Mouse (Mus musculus) midbrain, postnatal 0 days (tissue): Measurements from ENCODE around the gene Ugt1a8. TPM values are rescaled to one million over a fixed set of nuclear protein-coding genes. Genes with fewer than 3 reads are reported as not detected.

Source experiments
- ATAC-seq: fragments of 200-750 bp; cut with Nextera tagmentation; 2 replicates; pipeline ENCODE4 v1.8.0; 2017; ENCODE audit warnings: moderate number of reproducible peaks, mild to moderate bottlenecking, moderate TSS enrichment, moderate library complexity; ENCODE audit not compliant: low FRiP score
- DNase-seq: peaks from one replicate; pipeline ENCODE4 v3.0.0-alpha.2; 2015; ENCODE audit warnings: low spot score
- H3K27ac ChIP-seq: fragments of 300-500 bp; sonication (generic); 2 replicates; pipeline ENCODE4 v1.5.1; 2014; ENCODE audit warnings: low read depth, mild to moderate bottlenecking, low read length, mixed read lengths
- H3K27me3 ChIP-seq: fragments of 300-500 bp; sonication (generic); 2 replicates; pipeline ENCODE4 v1.6.1; 2014; ENCODE audit warnings: low read length, control low read depth, mixed read lengths; ENCODE audit not compliant: insufficient read depth
- H3K36me3 ChIP-seq: fragments of 300-500 bp; sonication (generic); 2 replicates; pipeline ENCODE4 v1.6.1; 2014; ENCODE audit warnings: low read length, control low read depth, mixed read lengths; ENCODE audit not compliant: insufficient read depth
- H3K4me1 ChIP-seq: fragments of 300-500 bp; sonication (generic); 2 replicates; pipeline ENCODE4 v1.6.1; 2014; ENCODE audit warnings: mild to moderate bottlenecking, control low read depth, antibody characterized with exemption, low read length, mixed read lengths; ENCODE audit not compliant: insufficient read depth
- H3K4me2 ChIP-seq: fragments of 300-500 bp; sonication (generic); 2 replicates; pipeline ENCODE4 v1.6.1; 2014; ENCODE audit warnings: low read depth, mild to moderate bottlenecking, low read length, mixed read lengths; ENCODE audit not compliant: poor library complexity, severe bottlenecking
- H3K4me3 ChIP-seq: fragments of 300-500 bp; sonication (generic); 2 replicates; pipeline ENCODE4 v1.5.1; 2014; ENCODE audit warnings: low read depth, mild to moderate bottlenecking, low read length, moderate library complexity
- H3K9ac ChIP-seq: fragments of 300-500 bp; sonication (generic); replicated peaks from 2 replicates; pipeline ENCODE4 v1.6.1; 2014; ENCODE audit warnings: mild to moderate bottlenecking, low read length, moderate library complexity, mixed read lengths; ENCODE audit not compliant: poor library complexity, severe bottlenecking
- H3K9me3 ChIP-seq: fragments of 300-500 bp; sonication (generic); 2 replicates; pipeline ENCODE4 v1.6.1; 2016; ENCODE audit warnings: low read length, control low read depth
- CTCF ChIP-seq: IDR thresholded peaks from 2 replicates; pipeline ENCODE4 v1.5.1; 2016; ENCODE audit warnings: antibody characterized with exemption, mild to moderate bottlenecking
- WGBS: fragments of 180-500 bp; shearing (Covaris S2); extraction: QIAGEN DNeasy Blood & Tissue Kit; methylation state at CpG from one replicate; pipeline ENCODE4 v1.1.7; 2014; 5-methylcytosine and 5-hydroxymethylcytosine counted together
- polyA plus RNA-seq: library from polyadenylated mRNA; unstranded; fragments of >200 nt; fragmentation: Nextera tagmentation; extraction: Ambion mirVana; gene quantifications from 2 replicates; pipeline ENCODE4 v1.2.1, GENCODE M21; 2015
- total RNA-seq: library from RNA; depleted of rRNA; stranded (reverse); fragments of >200 nt; gene quantifications from 2 replicates; pipeline ENCODE4 v1.2.3, GENCODE M21; 2014

Ugt1a8 gene
- total and polyA plus RNA-seq, 2 experiments from 2014 or later, result not detected

DNA sequence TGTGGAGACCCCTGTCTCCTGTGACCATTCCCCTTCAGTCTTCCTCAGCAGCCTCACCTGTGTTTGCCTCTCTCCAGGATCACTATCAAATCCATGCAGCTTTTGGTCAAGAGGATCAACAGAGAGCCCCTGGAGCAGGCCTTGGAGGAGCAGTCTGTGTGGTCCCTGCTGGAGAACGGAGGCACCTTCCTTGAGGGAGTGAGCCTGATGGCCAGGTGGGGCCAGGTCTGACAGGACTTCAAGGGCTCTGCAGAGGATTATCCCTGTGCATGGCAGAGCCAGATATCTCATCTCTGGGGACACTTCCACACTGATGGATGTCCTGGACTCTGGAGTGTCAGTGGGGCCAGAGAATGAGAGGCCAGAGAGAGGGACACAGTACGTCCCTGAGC is 167.8 kb downstream of the Ugt1a8 start:
- DNase-seq, result no peak
- H3K36me3 ChIP-seq, result peaks cover 13% of the 10 kb centered on the region
- WGBS, result 60% methylated on average over 2 of the region's 2 CpGs
- TF ChIP-seq CTCF, result no peak
- H3K4me1 ChIP-seq, result no peaks in the 10 kb centered on the region
- no peak overlapping the region for H3K4me2 ChIP-seq
- H3K4me3 ChIP-seq, result no peak overlapping the region
- H3K9ac ChIP-seq, result no peak overlapping the region
- H3K9me3 ChIP-seq, result peaks cover 82% of the 10 kb centered on the region
- no peaks in the 10 kb centered on the region for H3K27me3 ChIP-seq
- no peak for ATAC-seq
- no peak overlapping the region for H3K27ac ChIP-seq

DNA sequence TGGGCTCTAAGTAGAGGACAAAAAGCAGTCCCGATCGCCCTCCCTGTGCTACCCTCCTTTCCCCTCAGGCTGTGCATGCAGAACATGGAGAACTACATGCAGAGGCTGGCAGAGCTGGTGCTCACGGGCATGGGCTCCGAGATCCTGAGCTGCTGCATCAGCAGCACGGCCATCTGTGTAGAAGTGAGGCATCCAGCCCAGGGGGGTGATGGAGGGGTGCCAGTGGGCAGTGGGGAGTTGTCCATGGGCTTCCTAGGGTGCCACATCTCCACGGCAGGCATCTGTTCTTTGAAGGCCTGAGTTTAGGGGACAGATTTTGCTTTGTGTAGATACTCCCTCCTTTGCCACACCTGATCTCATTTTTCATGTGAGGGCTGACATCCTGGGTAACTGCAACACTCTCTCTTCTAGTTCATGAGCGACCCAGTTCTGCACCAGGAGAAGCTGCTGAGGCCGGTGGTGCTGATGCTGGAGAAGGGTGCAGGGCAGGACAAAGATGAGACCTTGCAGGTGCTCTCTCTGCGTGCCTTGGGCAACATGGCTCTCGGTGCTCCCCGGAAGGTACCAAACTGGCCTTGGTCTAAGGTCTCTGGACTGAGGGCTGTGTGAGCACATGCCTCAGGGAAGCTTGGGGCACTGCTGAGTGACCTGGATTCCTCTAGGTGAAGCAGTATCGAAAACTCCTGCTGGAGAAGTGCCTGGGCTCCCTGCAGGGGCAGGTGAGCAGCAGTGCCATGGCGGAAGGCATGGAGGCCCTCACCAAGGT is 168.6 kb downstream of the Ugt1a8 start:
- H3K36me3 ChIP-seq, result peaks cover 20% of the 10 kb centered on the region
- no peak for ATAC-seq
- H3K9ac ChIP-seq, result no peak overlapping the region
- H3K4me1 ChIP-seq, result no peaks in the 10 kb centered on the region
- no peak for DNase-seq
- H3K9me3 ChIP-seq, result peaks cover 74% of the 10 kb centered on the region
- no peak for TF ChIP-seq CTCF
- no peak overlapping the region for H3K27ac ChIP-seq
- no peak overlapping the region for H3K4me2 ChIP-seq
- no peaks in the 10 kb centered on the region for H3K27me3 ChIP-seq
- WGBS, result 80% methylated on average over 13 of the region's 13 CpGs
- no peak overlapping the region for H3K4me3 ChIP-seq

DNA sequence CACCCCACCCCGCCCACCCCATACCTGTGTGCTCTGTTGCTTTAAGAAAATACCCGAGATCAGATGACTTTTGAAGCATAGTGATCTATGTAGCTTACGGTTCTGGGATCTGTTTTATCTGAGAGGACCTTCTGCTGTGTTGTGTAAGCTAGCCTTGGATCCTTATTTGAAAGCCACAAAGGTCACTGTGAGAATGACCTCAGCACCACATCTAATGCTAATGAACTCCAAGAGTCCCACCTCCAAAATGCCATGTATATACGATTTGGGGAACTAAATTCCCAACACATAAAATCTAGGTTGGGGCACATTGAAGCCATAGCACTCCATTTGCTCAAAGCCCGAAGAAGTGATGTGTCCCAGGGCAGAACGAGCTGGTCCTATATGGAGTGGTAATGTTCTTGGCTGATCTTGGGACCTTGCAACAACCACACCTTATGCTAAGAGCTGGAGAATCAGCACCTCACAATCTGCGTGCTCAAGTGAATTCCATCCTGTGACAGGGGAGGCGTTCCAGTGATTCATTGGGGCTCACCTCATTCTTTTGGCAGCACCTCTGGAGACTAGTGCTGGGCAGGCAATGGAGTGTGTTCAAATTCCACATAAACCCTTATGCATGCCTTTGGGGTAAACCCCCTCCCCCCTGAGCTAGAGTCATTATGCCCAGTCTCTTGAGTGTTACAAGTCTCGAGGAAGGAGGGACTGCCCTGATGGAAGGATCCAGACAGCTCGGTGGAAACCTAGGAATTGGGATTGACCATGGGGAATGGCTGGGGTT is 169.5 kb downstream of the Ugt1a8 start:
- ATAC-seq (no peak), DNase-seq (no peak)
- H3K4me1 ChIP-seq, result no peaks in the 10 kb centered on the region
- no peaks in the 10 kb centered on the region for H3K27me3 ChIP-seq
- 80% methylated on average over 10 of the region's 10 CpGs for WGBS
- H3K4me3 ChIP-seq, result no peak overlapping the region
- H3K27ac ChIP-seq, result no peak overlapping the region
- peaks cover 30% of the 10 kb centered on the region for H3K36me3 ChIP-seq
- H3K9ac ChIP-seq, result no peak overlapping the region
- peaks cover 68% of the 10 kb centered on the region for H3K9me3 ChIP-seq
- no peak overlapping the region for H3K4me2 ChIP-seq
- no peak for TF ChIP-seq CTCF

DNA sequence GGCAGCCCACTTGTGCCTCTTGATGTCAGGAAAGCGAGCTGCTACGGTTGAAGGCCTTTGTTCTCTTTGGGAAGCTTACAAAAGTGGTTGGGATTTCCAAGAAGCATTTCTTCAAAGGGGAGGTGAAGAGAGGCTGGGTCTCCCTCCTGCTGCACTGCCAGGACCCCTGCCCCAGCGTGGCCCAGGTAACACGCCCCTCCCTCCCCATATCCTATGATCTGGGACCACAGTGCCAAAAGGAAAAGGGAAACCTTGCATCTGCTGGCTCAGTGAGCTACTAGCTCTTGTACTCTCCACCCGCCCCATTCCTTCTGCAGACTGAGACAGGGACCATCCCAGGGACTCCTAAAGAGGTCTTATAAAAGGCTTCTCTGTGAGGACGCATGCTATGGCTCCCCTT is 170.1 kb downstream of the Ugt1a8 start:
- no peak overlapping the region for H3K4me3 ChIP-seq
- H3K4me1 ChIP-seq, result no peaks in the 10 kb centered on the region
- no peaks in the 10 kb centered on the region for H3K27me3 ChIP-seq
- H3K9me3 ChIP-seq, result peaks cover 62% of the 10 kb centered on the region
- H3K9ac ChIP-seq, result no peak overlapping the region
- no peak for TF ChIP-seq CTCF
- ATAC-seq, result no peak
- no peak overlapping the region for H3K27ac ChIP-seq
- DNase-seq, result no peak
- WGBS, result 82% methylated on average over 6 of the region's 6 CpGs
- no peak overlapping the region for H3K4me2 ChIP-seq
- peaks cover 36% of the 10 kb centered on the region for H3K36me3 ChIP-seq

DNA sequence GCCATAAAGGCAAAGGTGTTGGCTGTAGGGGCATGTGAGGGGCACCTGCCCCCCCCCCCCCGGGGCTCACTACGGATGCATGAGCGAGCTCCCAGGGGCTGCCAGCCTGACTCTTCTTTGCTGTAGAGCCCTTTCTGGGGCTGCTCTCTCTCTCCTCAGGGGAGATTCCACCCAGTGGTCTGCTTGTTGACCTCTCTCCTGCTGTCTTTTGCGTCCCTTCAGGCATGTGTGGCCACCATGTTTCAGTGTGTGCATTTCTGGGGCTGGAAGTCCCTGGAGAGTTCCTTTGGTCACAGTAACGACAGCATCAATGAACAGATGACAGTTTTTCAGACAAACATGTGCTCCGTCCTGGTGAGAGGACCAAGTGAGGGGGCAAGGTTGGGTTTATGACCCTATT is 170.7 kb downstream of the Ugt1a8 start:
- Histone ChIP-seq H3K4me1 (no peaks in the 10 kb centered on the region), H3K27me3 (no peaks in the 10 kb centered on the region), H3K4me3 (no peak overlapping the region), H3K9ac (no peak overlapping the region), H3K27ac (no peak overlapping the region), H3K4me2 (no peak overlapping the region), H3K36me3 (peaks cover 42% of the 10 kb centered on the region), H3K9me3 (peaks cover 55% of the 10 kb centered on the region)
- ATAC-seq (no peak), DNase-seq (no peak)
- WGBS, result 68% methylated on average over 6 of the region's 6 CpGs
- no peak for TF ChIP-seq CTCF
